Comparison of ENCODE assay signal across 28 mouse cellular contexts in the genomic region with DNA sequence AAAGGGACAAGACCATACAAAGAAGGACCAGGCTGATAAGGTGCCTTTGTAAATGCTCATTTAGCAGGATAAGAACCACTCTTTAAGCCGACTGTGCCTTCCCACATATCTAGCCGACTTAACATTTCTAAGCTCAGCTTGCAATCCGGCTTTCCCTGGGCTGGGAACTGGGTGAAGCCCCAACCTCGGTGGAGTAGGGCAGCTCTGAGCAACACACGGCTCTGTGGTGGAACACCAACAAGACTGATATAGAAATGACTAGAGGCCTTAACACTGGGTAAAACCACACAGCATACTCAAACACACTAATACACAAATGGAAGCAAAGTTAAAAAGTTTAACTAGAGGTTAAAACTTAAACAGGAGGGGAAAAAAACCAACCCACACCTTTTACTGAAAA. TPM values are rescaled to one million over a fixed set of nuclear protein-coding genes. Genes with fewer than 3 reads are reported as not detected.
DNase-seq lines count a peak whose midpoint lies in the region; ATAC-seq and TF ChIP-seq lines count a peak whose summit lies in the region.
"Had no signal": no experiment of that assay in that cellular context is flagged by ENCODE, and none has a peak within 500 bp of the region (broad histone marks: within the 10 kb centered on the region; RNA-seq: fewer than 3 reads in every experiment).

No protein-coding gene starts in this region.

- no peak for TF ChIP-seq EP300 in ES-Bruce4 (IDR thresholded peaks at IDR 0.05; ENCODE audit: insufficient read depth, low read depth, low read length)

- peak overlapping the region; percentile 8; the same call in 1 of the 2 replicates for H3K27ac ChIP-seq in heart, embryonic 10.5 days
- H3K27ac ChIP-seq in kidney, postnatal 0 days = peak overlapping the region; percentile 55
- H3K27ac ChIP-seq in ES-Bruce4 (ENCODE audit: insufficient read depth, low read length) = peak overlapping the region; percentile 55; the same call in 1 of the 2 replicates
- H3K27ac ChIP-seq in liver, embryonic 12.5 days = 0 out of 2 replicates have a peak overlapping the region, but pooled peaks have one; percentile 14
- no peak overlapping the region for H3K27ac ChIP-seq in midbrain, postnatal 0 days (ENCODE audit: low read depth, low read length)
- H3K27ac ChIP-seq: forebrain, embryonic 12.5 days; hindbrain, embryonic 10.5 days; hindbrain, embryonic 15.5 days; midbrain, embryonic 13.5 days had no signal

- no peak overlapping the region for H3K4me2 ChIP-seq in kidney, postnatal 0 days (ENCODE audit: low read length)
- no peak overlapping the region for H3K4me2 ChIP-seq in liver, embryonic 12.5 days
- H3K4me2 ChIP-seq in midbrain, postnatal 0 days (ENCODE audit: low read depth, low read length, poor library complexity, severe bottlenecking) = no peak overlapping the region
- H3K4me2 ChIP-seq: forebrain, embryonic 12.5 days; heart, embryonic 11.5 days; hindbrain, embryonic 15.5 days; midbrain, embryonic 13.5 days had no signal

- ATAC-seq in kidney, postnatal 0 days (replicated peaks; ENCODE audit: low FRiP score, low read depth) = no peak
- ATAC-seq in liver, embryonic 12.5 days = 0 out of 2 replicates have a peak, but pooled peaks have one; percentile 39
- no peak for ATAC-seq in midbrain, postnatal 0 days (ENCODE audit: low FRiP score)
- ATAC-seq: inflammation-experienced regulatory T-cells, adult 6 months; midbrain, embryonic 13.5 days had no signal

- H3K9me3 ChIP-seq in heart, embryonic 10.5 days = no peaks in the 10 kb centered on the region
- H3K9me3 ChIP-seq in kidney, postnatal 0 days (replicated peaks; ENCODE audit: low read length) = no peaks in the 10 kb centered on the region
- no peaks in the 10 kb centered on the region for H3K9me3 ChIP-seq in ES-Bruce4 (replicated peaks; ENCODE audit: control insufficient read depth, insufficient read depth, low read length, poor library complexity, severe bottlenecking)
- H3K9me3 ChIP-seq in liver, embryonic 12.5 days (replicated peaks) = no peaks in the 10 kb centered on the region
- H3K9me3 ChIP-seq in midbrain, postnatal 0 days (ENCODE audit: low read length) = no peaks in the 10 kb centered on the region
- H3K9me3 ChIP-seq: forebrain, embryonic 12.5 days; hindbrain, embryonic 10.5 days; hindbrain, embryonic 15.5 days; midbrain, embryonic 13.5 days had no signal

- WGBS in heart, embryonic 10.5 days = 44% methylated on average over 5 of the region's 5 CpGs
- 59% methylated on average over 5 of the region's 5 CpGs for WGBS in kidney, postnatal 0 days
- WGBS in liver, embryonic 12.5 days (ENCODE audit: insufficient replicate concordance) = 24% methylated on average over 5 of the region's 5 CpGs
- 58% methylated on average over 5 of the region's 5 CpGs for WGBS in midbrain, postnatal 0 days

- 0 out of 2 replicates have a peak overlapping the region, but pooled peaks have one; percentile 28 for H3K9ac ChIP-seq in kidney, postnatal 0 days (ENCODE audit: low read depth, low read length)
- H3K9ac ChIP-seq in ES-Bruce4 (ENCODE audit: low read depth, poor library complexity, severe bottlenecking) = no peak overlapping the region
- H3K9ac ChIP-seq in liver, embryonic 12.5 days = no peak overlapping the region
- no peak overlapping the region for H3K9ac ChIP-seq in midbrain, postnatal 0 days (replicated peaks; ENCODE audit: low read length, poor library complexity, severe bottlenecking)
- H3K9ac ChIP-seq: forebrain, embryonic 12.5 days; hindbrain, embryonic 15.5 days; midbrain, embryonic 13.5 days had no signal

- H3K36me3 ChIP-seq in heart, embryonic 10.5 days = 0 out of 2 replicates have a peak, but pooled peaks cover 7% of the 10 kb centered on the region
- H3K36me3 ChIP-seq in kidney, postnatal 0 days (ENCODE audit: insufficient read depth, low read length) = no peaks in the 10 kb centered on the region
- H3K36me3 ChIP-seq in ES-Bruce4 (ENCODE audit: control insufficient read depth, insufficient read depth, low read length, poor library complexity, severe bottlenecking) = no peaks in the 10 kb centered on the region
- peaks cover 2% of the 10 kb centered on the region; the same call in 1 of the 2 replicates for H3K36me3 ChIP-seq in liver, embryonic 12.5 days
- H3K36me3 ChIP-seq in midbrain, postnatal 0 days (ENCODE audit: insufficient read depth, low read length) = no peaks in the 10 kb centered on the region
- H3K36me3 ChIP-seq: hindbrain, embryonic 15.5 days had no signal

- H3K4me1 ChIP-seq in heart, embryonic 10.5 days = peaks cover 30% of the 10 kb centered on the region
- peaks cover 27% of the 10 kb centered on the region; the same call in 1 of the 2 replicates for H3K4me1 ChIP-seq in kidney, postnatal 0 days (replicated peaks; ENCODE audit: insufficient read depth, low read length)
- peaks cover 7% of the 10 kb centered on the region for H3K4me1 ChIP-seq in ES-Bruce4 (ENCODE audit: control insufficient read depth, insufficient read depth, low read length)
- peaks cover 43% of the 10 kb centered on the region for H3K4me1 ChIP-seq in liver, embryonic 12.5 days
- peaks cover 14% of the 10 kb centered on the region for H3K4me1 ChIP-seq in midbrain, postnatal 0 days (ENCODE audit: insufficient read depth, low read length)

- H3K27me3 ChIP-seq in heart, embryonic 10.5 days (ENCODE audit: insufficient read depth, poor library complexity, severe bottlenecking) = no peaks in the 10 kb centered on the region
- H3K27me3 ChIP-seq in kidney, postnatal 0 days (ENCODE audit: insufficient read depth, low read length) = no peaks in the 10 kb centered on the region
- no peaks in the 10 kb centered on the region for H3K27me3 ChIP-seq in ES-Bruce4 (ENCODE audit: control insufficient read depth, insufficient read depth, low read length, poor library complexity, severe bottlenecking)
- H3K27me3 ChIP-seq in liver, embryonic 12.5 days (replicated peaks) = no peaks in the 10 kb centered on the region
- no peaks in the 10 kb centered on the region for H3K27me3 ChIP-seq in midbrain, postnatal 0 days (ENCODE audit: insufficient read depth, low read length)
- H3K27me3 ChIP-seq: forebrain, embryonic 12.5 days; hindbrain, embryonic 15.5 days; midbrain, embryonic 13.5 days had no signal

- no peak for TF ChIP-seq POLR2A in ES-Bruce4 (IDR thresholded peaks at IDR 0.05; ENCODE audit: insufficient read depth, low read length)

- intact Hi-C loops in heart, postnatal 14 days (cut with DNase I) = no loop called here

- TF ChIP-seq CTCF in kidney, postnatal 0 days (IDR thresholded peaks at IDR 0.05; ENCODE audit: low read depth) = no peak
- no peak for TF ChIP-seq CTCF in ES-Bruce4 (IDR thresholded peaks at IDR 0.05; ENCODE audit: low read depth, low read length)
- no peak for TF ChIP-seq CTCF in midbrain, postnatal 0 days (IDR thresholded peaks at IDR 0.05)

- no peak for DNase-seq in heart, embryonic 10.5 days (ENCODE audit: low spot score)
- no peak for DNase-seq in heart, postnatal 14 days
- DNase-seq in kidney, postnatal 0 days (ENCODE audit: low spot score) = no peak
- DNase-seq in kidney, postnatal 25 days = no peak
- DNase-seq in midbrain, postnatal 0 days (ENCODE audit: low spot score) = no peak
- DNase-seq in layer of hippocampus, adult 9-10 months (ENCODE audit: low spot score) = no peak
- DNase-seq: adrenal gland, postnatal 14 days; cerebellum, adult 18-20 months; cerebellum, postnatal 14 days; gastrocnemius, postnatal 10 days; heart, postnatal 10 days; kidney, adult 18-20 months; kidney, postnatal 36 days; layer of hippocampus, postnatal 36 days; left cerebral cortex, postnatal 4 days; lung, adult 2 months; lung, postnatal 10 days; thymus, adult 18-20 months; thymus, postnatal 36 days had no signal

- H3K4me3 ChIP-seq in heart, embryonic 10.5 days = no peak overlapping the region
- H3K4me3 ChIP-seq in kidney, postnatal 0 days (replicated peaks; ENCODE audit: low read depth, low read length) = no peak overlapping the region
- H3K4me3 ChIP-seq in ES-Bruce4 (ENCODE audit: low read depth, low read length) = no peak overlapping the region
- H3K4me3 ChIP-seq in liver, embryonic 12.5 days = no peak overlapping the region
- no peak overlapping the region for H3K4me3 ChIP-seq in midbrain, postnatal 0 days (ENCODE audit: low read depth, low read length)
- H3K4me3 ChIP-seq: erythroblast, embryonic 14.5 days; forebrain, embryonic 12.5 days; hindbrain, embryonic 10.5 days; hindbrain, embryonic 15.5 days; midbrain, embryonic 13.5 days had no signal

RNA-seq across cellular contexts. Expression of gene Wdfy3, which starts 7.9 kb away (rescaled TPM):
- 11.3 and 14.4 TPM in 2 replicates for polyA plus RNA-seq in heart, embryonic 10.5 days (2016; fragmentation: Nextera tagmentation; extraction: Ambion mirVana)
- 10 to 100 TPM; 39.4 TPM for total RNA-seq in heart, postnatal 14 days (2021)
- polyA plus RNA-seq in kidney, postnatal 0 days (2015; fragmentation: Nextera tagmentation; extraction: Ambion mirVana) = 15.1 and 16.3 TPM in 2 replicates
- polyA plus RNA-seq in ES-Bruce4 (2011; ENCODE audit: insufficient read depth, insufficient read length, low read depth, missing spikeins) = 20.2 TPM in 2 replicates
- polyA plus RNA-seq in liver, embryonic 12.5 days (2016; fragmentation: Nextera tagmentation; extraction: Ambion mirVana) = 7.4 and 7.8 TPM in 2 replicates
- 87.9 and 89.2 TPM in 2 replicates for total RNA-seq in midbrain, postnatal 0 days (2014; rRNA removed)
- 17.1 and 18.2 TPM in 2 replicates for polyA plus RNA-seq in midbrain, postnatal 0 days (2015; fragmentation: Nextera tagmentation; extraction: Ambion mirVana)
- polyA plus RNA-seq: inflammation-experienced regulatory T-cells, adult 6 months had no signal
